Comparison of ENCODE assay signal across 15 mouse cellular contexts in genomic region chr8:46323672-46324191, GRCm38 (mm10). TPM values are rescaled to one million over a fixed set of nuclear protein-coding genes. Genes with fewer than 3 reads are reported as not detected.
DNase-seq lines count a peak whose midpoint lies in the region; ATAC-seq lines count a peak whose summit lies in the region.
"Had no signal": no experiment of that assay in that cellular context is flagged by ENCODE, and none has a peak within 500 bp of the region (broad histone marks: within the 10 kb centered on the region; RNA-seq: fewer than 3 reads in every experiment).

No protein-coding gene starts in this region.

- H3K4me3 ChIP-seq in hindbrain, embryonic 14.5 days (replicated peaks; ENCODE audit: low read length), result no peak overlapping the region
- no peak overlapping the region for H3K4me3 ChIP-seq in hindbrain, embryonic 11.5 days (ENCODE audit: low read depth, low read length)
- H3K4me3 ChIP-seq in midbrain, embryonic 13.5 days (replicated peaks), result no peak overlapping the region
- H3K4me3 ChIP-seq in midbrain, embryonic 10.5 days, result no peak overlapping the region
- H3K4me3 ChIP-seq: erythroblast, embryonic 14.5 days; layer of hippocampus, adult 2 months; limb, embryonic 13.5 days; stomach, embryonic 15.5 days had no signal

- ATAC-seq in hindbrain, embryonic 14.5 days (ENCODE audit: low FRiP score), result 0 out of 2 replicates have a peak, but pooled peaks have one; percentile 46
- ATAC-seq in hindbrain, embryonic 11.5 days (ENCODE audit: low FRiP score), result no peak
- peak; percentile 48; the same call in 1 of the 2 replicates for ATAC-seq in midbrain, embryonic 13.5 days
- 0 out of 2 replicates have a peak, but pooled peaks have one; percentile 44 for ATAC-seq in megakaryocyte-erythroid progenitor cell, adult 5-6 weeks (replicated peaks; ENCODE audit: low FRiP score, low TSS enrichment, poor library complexity, severe bottlenecking)

- no peak overlapping the region for H3K4me2 ChIP-seq in hindbrain, embryonic 14.5 days (replicated peaks)
- no peak overlapping the region for H3K4me2 ChIP-seq in hindbrain, embryonic 11.5 days (replicated peaks; ENCODE audit: low read depth, low read length)
- no peak overlapping the region for H3K4me2 ChIP-seq in midbrain, embryonic 13.5 days (replicated peaks)
- H3K4me2 ChIP-seq: stomach, embryonic 15.5 days had no signal

- no peaks in the 10 kb centered on the region for H3K36me3 ChIP-seq in hindbrain, embryonic 14.5 days (replicated peaks; ENCODE audit: control insufficient read depth, insufficient read depth)
- H3K36me3 ChIP-seq in hindbrain, embryonic 11.5 days (ENCODE audit: control insufficient read depth, insufficient read depth, low read length), result no peaks in the 10 kb centered on the region
- H3K36me3 ChIP-seq in midbrain, embryonic 13.5 days, result no peaks in the 10 kb centered on the region
- H3K36me3 ChIP-seq in midbrain, embryonic 10.5 days, result no peaks in the 10 kb centered on the region
- H3K36me3 ChIP-seq: limb, embryonic 13.5 days; stomach, embryonic 15.5 days had no signal

- no peak overlapping the region for H3K27ac ChIP-seq in hindbrain, embryonic 14.5 days
- H3K27ac ChIP-seq in hindbrain, embryonic 11.5 days (ENCODE audit: low read depth, low read length), result no peak overlapping the region
- H3K27ac ChIP-seq in midbrain, embryonic 13.5 days, result no peak overlapping the region
- H3K27ac ChIP-seq in midbrain, embryonic 10.5 days (replicated peaks), result no peak overlapping the region
- H3K27ac ChIP-seq: layer of hippocampus, adult 2 months; limb, embryonic 13.5 days; macrophage; stomach, embryonic 15.5 days had no signal

- DNase-seq in hindbrain, embryonic 14.5 days (ENCODE audit: low spot score), result peak; percentile 34
- DNase-seq in hindbrain, embryonic 11.5 days (ENCODE audit: low spot score), result no peak
- no peak for DNase-seq in midbrain, embryonic 10.5 days (ENCODE audit: low spot score)
- DNase-seq in fat pad, adult 2 months (ENCODE audit: extremely low read depth, low read depth, low spot score), result peak; percentile 62
- no peak for DNase-seq in layer of hippocampus, adult 9-10 months (ENCODE audit: low spot score)
- DNase-seq in natural killer cell, adult 2 months (ENCODE audit: low spot score in 2 of 2), result no peak

- no peaks in the 10 kb centered on the region for H3K9me3 ChIP-seq in hindbrain, embryonic 14.5 days (ENCODE audit: control insufficient read depth, low read length)
- no peaks in the 10 kb centered on the region for H3K9me3 ChIP-seq in hindbrain, embryonic 11.5 days (ENCODE audit: control insufficient read depth, low read length)
- no peaks in the 10 kb centered on the region for H3K9me3 ChIP-seq in midbrain, embryonic 13.5 days
- peaks cover 6% of the 10 kb centered on the region; the same call in 1 of the 2 replicates for H3K9me3 ChIP-seq in midbrain, embryonic 10.5 days (replicated peaks)
- H3K9me3 ChIP-seq: stomach, embryonic 15.5 days had no signal

- H3K9ac ChIP-seq in hindbrain, embryonic 14.5 days, result no peak overlapping the region
- H3K9ac ChIP-seq in hindbrain, embryonic 11.5 days (ENCODE audit: low read depth, low read length), result no peak overlapping the region
- no peak overlapping the region for H3K9ac ChIP-seq in midbrain, embryonic 13.5 days (replicated peaks)
- H3K9ac ChIP-seq: limb, embryonic 13.5 days; stomach, embryonic 15.5 days had no signal

- WGBS in hindbrain, embryonic 14.5 days, result 70% methylated on average over 5 of the region's 5 CpGs
- WGBS in hindbrain, embryonic 11.5 days, result 84% methylated on average over 5 of the region's 5 CpGs
- WGBS in midbrain, embryonic 13.5 days, result 77% methylated on average over 5 of the region's 5 CpGs
- WGBS in midbrain, embryonic 10.5 days, result 86% methylated on average over 5 of the region's 5 CpGs

- H3K4me1 ChIP-seq in hindbrain, embryonic 14.5 days (replicated peaks; ENCODE audit: control insufficient read depth, insufficient read depth, low read length), result no peaks in the 10 kb centered on the region
- no peaks in the 10 kb centered on the region for H3K4me1 ChIP-seq in hindbrain, embryonic 11.5 days (replicated peaks; ENCODE audit: control insufficient read depth, insufficient read depth, low read length)
- H3K4me1 ChIP-seq in midbrain, embryonic 13.5 days (replicated peaks), result no peaks in the 10 kb centered on the region
- H3K4me1 ChIP-seq in midbrain, embryonic 10.5 days, result no peaks in the 10 kb centered on the region

- no peaks in the 10 kb centered on the region for H3K27me3 ChIP-seq in hindbrain, embryonic 14.5 days (ENCODE audit: control insufficient read depth, insufficient read depth, low read length)
- no peaks in the 10 kb centered on the region for H3K27me3 ChIP-seq in hindbrain, embryonic 11.5 days (ENCODE audit: control insufficient read depth, insufficient read depth, low read length)
- no peaks in the 10 kb centered on the region for H3K27me3 ChIP-seq in midbrain, embryonic 13.5 days
- H3K27me3 ChIP-seq in midbrain, embryonic 10.5 days (ENCODE audit: low read depth, poor library complexity, severe bottlenecking), result no peaks in the 10 kb centered on the region
- H3K27me3 ChIP-seq: limb, embryonic 13.5 days; stomach, embryonic 15.5 days had no signal

RNA-seq across cellular contexts. Expression of gene Helt, which starts 29.3 kb away (rescaled TPM):
- 0.48 TPM in 1 of 2 replicates, not detected in the other for polyA plus RNA-seq in hindbrain, embryonic 14.5 days (2014; fragmentation: Nextera tagmentation; extraction: Ambion mirVana)
- polyA plus RNA-seq in hindbrain, embryonic 11.5 days (2014; fragmentation: Nextera tagmentation; extraction: Ambion mirVana), result 0.60 and 1.1 TPM in 2 replicates
- polyA plus RNA-seq in midbrain, embryonic 13.5 days (2015; fragmentation: Nextera tagmentation; extraction: Ambion mirVana), result 27.1 and 38.4 TPM in 2 replicates
- 32.2 and 64.1 TPM in 2 replicates for polyA plus RNA-seq in midbrain, embryonic 10.5 days (2016; fragmentation: Nextera tagmentation; extraction: Ambion mirVana)
- not detected in 2 replicates for total RNA-seq in megakaryocyte-erythroid progenitor cell, adult 5-6 weeks (2014; fragmentation: Nextera tagmentation)
- not detected in 2 replicates for total RNA-seq in megakaryocyte-erythroid progenitor cell, adult 5-6 weeks (2017)
- total RNA-seq: common myeloid progenitor, adult 5-6 weeks; layer of hippocampus, adult 2 months had no signal
- polyA plus RNA-seq: erythroblast, embryonic 14.5 days; gonadal fat pad, adult 2 months; limb, embryonic 13.5 days; macrophage had no signal

Comparison
In these comparisons a context has a peak if more than half of its experiments do, and no peak if none do; other contexts are left out.
1. DNase-seq: peak in hindbrain, embryonic 14.5 days (single experiment) and fat pad, adult 2 months (single experiment); none in hindbrain, embryonic 11.5 days (single experiment), midbrain, embryonic 10.5 days (single experiment), layer of hippocampus, adult 9-10 months (single experiment) and natural killer cell, adult 2 months (0 of 2).
2. RNA of gene Helt, which starts 29.3 kb away (polyA plus RNA-seq): 27.1 to 38.4 TPM in midbrain, embryonic 13.5 days and 32.2 to 64.1 TPM in midbrain, embryonic 10.5 days; 0.60 to 1.1 TPM in hindbrain, embryonic 11.5 days and 0.48 TPM in hindbrain, embryonic 14.5 days; every median in the first group is over 10 times any median in the second.